ENCODE assay signal across 17 mouse cellular contexts in genomic region chr15:84612961-84613360, GRCm38 (mm10). TPM values are rescaled to one million over a fixed set of nuclear protein-coding genes. Genes with fewer than 3 reads are reported as not detected.
DNase-seq lines count a peak whose midpoint lies in the region; ATAC-seq lines count a peak whose summit lies in the region.
"Had no signal": no experiment of that assay in that cellular context is flagged by ENCODE, and none has a peak within 500 bp of the region (broad histone marks: within the 10 kb centered on the region; RNA-seq: fewer than 3 reads in every experiment).

No protein-coding gene starts in this region.

- H3K27ac ChIP-seq in kidney, embryonic 16.5 days (ENCODE audit: low read length), result no peak overlapping the region
- no peak overlapping the region for H3K27ac ChIP-seq in kidney, embryonic 15.5 days
- H3K27ac ChIP-seq in embryonic facial prominence, embryonic 10.5 days (replicated peaks), result peak overlapping the region; percentile 48; the same call in 1 of the 2 replicates
- H3K27ac ChIP-seq in midbrain, embryonic 11.5 days (ENCODE audit: low read depth, low read length), result no peak overlapping the region
- H3K27ac ChIP-seq: embryonic facial prominence, embryonic 13.5 days; left cerebral cortex, adult 2 months had no signal

- H3K9ac ChIP-seq in kidney, embryonic 16.5 days (replicated peaks; ENCODE audit: low read length), result no peak overlapping the region
- no peak overlapping the region for H3K9ac ChIP-seq in kidney, embryonic 15.5 days
- no peak overlapping the region for H3K9ac ChIP-seq in midbrain, embryonic 11.5 days (ENCODE audit: low read length)
- H3K9ac ChIP-seq: embryonic facial prominence, embryonic 13.5 days had no signal

- peaks cover 21% of the 10 kb centered on the region for H3K27me3 ChIP-seq in kidney, embryonic 16.5 days (ENCODE audit: insufficient read depth, low read length)
- H3K27me3 ChIP-seq in kidney, embryonic 15.5 days, result peaks cover 48% of the 10 kb centered on the region
- H3K27me3 ChIP-seq in embryonic facial prominence, embryonic 10.5 days (replicated peaks; ENCODE audit: low read depth, poor library complexity, severe bottlenecking), result peaks cover 51% of the 10 kb centered on the region
- peaks cover 5% of the 10 kb centered on the region for H3K27me3 ChIP-seq in midbrain, embryonic 11.5 days (ENCODE audit: control insufficient read depth, insufficient read depth, low read length)

- no peak for DNase-seq in embryonic facial prominence, embryonic 10.5 days (ENCODE audit: low spot score)
- DNase-seq in midbrain, embryonic 11.5 days (ENCODE audit: low spot score, missing footprints), result no peak
- DNase-seq in retina, postnatal 1 day, result peak; percentile 57
- DNase-seq in thymus, postnatal 10 days (ENCODE audit: low spot score in 2 of 2), result no peak
- DNase-seq in adrenal gland, postnatal 36 days, result no peak
- DNase-seq: heart, postnatal 10 days; liver; right cerebral cortex, adult 18-20 months; spleen, adult 18-20 months; thymus, postnatal 4 days had no signal

- H3K4me1 ChIP-seq in kidney, embryonic 16.5 days (ENCODE audit: insufficient read depth, low read length), result peaks cover 6% of the 10 kb centered on the region; the same call in 1 of the 2 replicates
- peaks cover 37% of the 10 kb centered on the region for H3K4me1 ChIP-seq in kidney, embryonic 15.5 days
- peaks cover 42% of the 10 kb centered on the region for H3K4me1 ChIP-seq in embryonic facial prominence, embryonic 10.5 days
- H3K4me1 ChIP-seq in midbrain, embryonic 11.5 days (ENCODE audit: control insufficient read depth, insufficient read depth, low read length), result peaks cover 7% of the 10 kb centered on the region; the same call in 1 of the 2 replicates

- 0 out of 2 replicates have a peak, but pooled peaks have one; percentile 13 for ATAC-seq in kidney, embryonic 16.5 days (ENCODE audit: low FRiP score, low TSS enrichment)
- ATAC-seq in kidney, embryonic 15.5 days (replicated peaks; ENCODE audit: low FRiP score), result no peak
- 0 out of 2 replicates have a peak, but pooled peaks have one; percentile 26 for ATAC-seq in midbrain, embryonic 11.5 days (ENCODE audit: low FRiP score)
- ATAC-seq: lung, postnatal 0 days had no signal

- WGBS in kidney, embryonic 16.5 days, result 17% methylated on average over 2 of the region's 2 CpGs
- WGBS in kidney, embryonic 15.5 days, result 19% methylated on average over 2 of the region's 2 CpGs
- 19% methylated on average over 2 of the region's 2 CpGs for WGBS in embryonic facial prominence, embryonic 10.5 days
- WGBS in midbrain, embryonic 11.5 days, result 29% methylated on average over 2 of the region's 2 CpGs

- no peak overlapping the region for H3K4me3 ChIP-seq in kidney, embryonic 16.5 days (ENCODE audit: low read length)
- no peak overlapping the region for H3K4me3 ChIP-seq in kidney, embryonic 15.5 days (replicated peaks)
- no peak overlapping the region for H3K4me3 ChIP-seq in embryonic facial prominence, embryonic 10.5 days
- no peak overlapping the region for H3K4me3 ChIP-seq in midbrain, embryonic 11.5 days (ENCODE audit: low read depth, low read length)
- H3K4me3 ChIP-seq: embryonic facial prominence, embryonic 13.5 days; left cerebral cortex, adult 2 months had no signal

- no peaks in the 10 kb centered on the region for H3K9me3 ChIP-seq in kidney, embryonic 16.5 days (ENCODE audit: low read length)
- no peaks in the 10 kb centered on the region for H3K9me3 ChIP-seq in kidney, embryonic 15.5 days (replicated peaks)
- no peaks in the 10 kb centered on the region for H3K9me3 ChIP-seq in embryonic facial prominence, embryonic 10.5 days
- no peaks in the 10 kb centered on the region for H3K9me3 ChIP-seq in midbrain, embryonic 11.5 days (ENCODE audit: control insufficient read depth, low read length)
- H3K9me3 ChIP-seq: embryonic facial prominence, embryonic 13.5 days had no signal

- no peaks in the 10 kb centered on the region for H3K36me3 ChIP-seq in kidney, embryonic 16.5 days (ENCODE audit: insufficient read depth, low read length)
- no peaks in the 10 kb centered on the region for H3K36me3 ChIP-seq in kidney, embryonic 15.5 days
- H3K36me3 ChIP-seq in embryonic facial prominence, embryonic 10.5 days (replicated peaks), result no peaks in the 10 kb centered on the region
- no peaks in the 10 kb centered on the region for H3K36me3 ChIP-seq in midbrain, embryonic 11.5 days (ENCODE audit: control insufficient read depth, insufficient read depth, low read length)
- H3K36me3 ChIP-seq: embryonic facial prominence, embryonic 13.5 days had no signal

- no peak overlapping the region for H3K4me2 ChIP-seq in kidney, embryonic 16.5 days (replicated peaks; ENCODE audit: low read depth, low read length)
- H3K4me2 ChIP-seq in kidney, embryonic 15.5 days, result no peak overlapping the region
- H3K4me2 ChIP-seq in midbrain, embryonic 11.5 days, result no peak overlapping the region
- H3K4me2 ChIP-seq: embryonic facial prominence, embryonic 13.5 days; heart, embryonic 11.5 days had no signal

RNA-seq across cellular contexts. Expression of gene Rtl6, which starts 55.3 kb away (rescaled TPM):
- 16.6 and 17.7 TPM in 2 replicates for polyA plus RNA-seq in kidney, embryonic 16.5 days (2015; fragmentation: Nextera tagmentation; extraction: Ambion mirVana)
- 14.4 and 16.2 TPM in 2 replicates for polyA plus RNA-seq in kidney, embryonic 15.5 days (2015; fragmentation: Nextera tagmentation; extraction: Ambion mirVana)
- polyA plus RNA-seq in embryonic facial prominence, embryonic 10.5 days (2016; fragmentation: Nextera tagmentation; extraction: Ambion mirVana), result 25.1 and 26.0 TPM in 2 replicates
- 19.6 and 20.3 TPM in 2 replicates for polyA plus RNA-seq in midbrain, embryonic 11.5 days (2014; fragmentation: Nextera tagmentation; extraction: Ambion mirVana)
- total RNA-seq in adrenal gland, postnatal 36 days (2021), result 1 to 10 TPM; 4.1 to 7.1 TPM
- total RNA-seq: MEL had no signal

RNA-seq across cellular contexts. Expression of gene Prr5, which starts 56.5 kb away (rescaled TPM):
- 43.4 and 44.1 TPM in 2 replicates for polyA plus RNA-seq in kidney, embryonic 16.5 days (2015; fragmentation: Nextera tagmentation; extraction: Ambion mirVana)
- polyA plus RNA-seq in kidney, embryonic 15.5 days (2015; fragmentation: Nextera tagmentation; extraction: Ambion mirVana), result 40.3 and 46.8 TPM in 2 replicates
- polyA plus RNA-seq in embryonic facial prominence, embryonic 10.5 days (2016; fragmentation: Nextera tagmentation; extraction: Ambion mirVana), result 16.2 and 17.7 TPM in 2 replicates
- 7.3 and 10.9 TPM in 2 replicates for polyA plus RNA-seq in midbrain, embryonic 11.5 days (2014; fragmentation: Nextera tagmentation; extraction: Ambion mirVana)
- total RNA-seq in adrenal gland, postnatal 36 days (2021), result 1 to 10 TPM; 5.6 to 7.0 TPM
- total RNA-seq: MEL had no signal
